Mouse (Mus musculus) heart, embryonic 14.5 days (tissue): ENCODE measurements around the gene Aspscr1. TPM values are rescaled to one million over a fixed set of nuclear protein-coding genes. Genes with fewer than 3 reads are reported as not detected.

Experiments used
- ATAC-seq: fragments of 200-750 bp; cut with Nextera tagmentation; 2 replicates; pipeline ENCODE4 v1.8.0; 2017; ENCODE audit warnings: low read depth, moderate TSS enrichment; ENCODE audit not compliant: insufficient number of reproducible peaks, insufficient read depth, low FRiP score
- H3K27ac ChIP-seq, 2 experiments: fragments of 200-500 bp in 1 of 2; fragments of 300-500 bp in 1 of 2; sonication (generic) in 1 of 2; replicated peaks in 1 of 2; 2 replicates each; pipeline ENCODE4 v1.5.1; 2012 to 2014; ENCODE audit warnings: low read depth in 2 of 2, low read length in 2 of 2, control low read depth in 1 of 2, mild to moderate bottlenecking in 1 of 2, mixed read lengths in 1 of 2; ENCODE audit not compliant: control insufficient read depth in 1 of 2, insufficient read depth in 1 of 2
- H3K27me3 ChIP-seq: fragments of 300-500 bp; sonication (generic); 2 replicates; pipeline ENCODE4 v1.6.1; 2014; ENCODE audit warnings: mild to moderate bottlenecking, low read length, control low read depth; ENCODE audit not compliant: control insufficient read depth, insufficient read depth
- H3K36me3 ChIP-seq: fragments of 300-500 bp; sonication (generic); 2 replicates; pipeline ENCODE4 v1.6.1; 2014; ENCODE audit warnings: mild to moderate bottlenecking, control low read depth, low read length, mixed read lengths; ENCODE audit not compliant: control insufficient read depth, insufficient read depth
- H3K4me1 ChIP-seq, 2 experiments: fragments of 200-500 bp in 1 of 2; fragments of 300-500 bp in 1 of 2; sonication (generic) in 1 of 2; 2 replicates each; pipeline ENCODE4 v1.6.1; 2012 to 2014; ENCODE audit warnings: low read length in 2 of 2, control low read depth in 1 of 2, mixed read lengths in 1 of 2; ENCODE audit not compliant: control insufficient read depth in 2 of 2, insufficient read depth in 2 of 2
- H3K4me2 ChIP-seq: fragments of 300-500 bp; sonication (generic); 2 replicates; pipeline ENCODE4 v1.6.1; 2014; ENCODE audit warnings: mild to moderate bottlenecking, low read length
- H3K4me3 ChIP-seq, 2 experiments: fragments of 200-500 bp in 1 of 2; fragments of 300-500 bp in 1 of 2; sonication (generic) in 1 of 2; 2 replicates each; pipeline ENCODE4 v1.5.1; 2012 to 2014; ENCODE audit warnings: low read length in 2 of 2, mild to moderate bottlenecking in 2 of 2, control low read depth in 1 of 2, low read depth in 1 of 2, moderate library complexity in 1 of 2; ENCODE audit not compliant: control insufficient read depth in 1 of 2, insufficient read depth in 1 of 2
- H3K9ac ChIP-seq: fragments of 300-500 bp; sonication (generic); 2 replicates; pipeline ENCODE4 v1.6.1; 2014; ENCODE audit warnings: mild to moderate bottlenecking, low read length
- H3K9me3 ChIP-seq: fragments of 300-500 bp; sonication (generic); 2 replicates; pipeline ENCODE4 v1.6.1; 2016; ENCODE audit warnings: low read length, control low read depth; ENCODE audit not compliant: control insufficient read depth
- WGBS: fragments of 180-500 bp; shearing (Covaris S2); extraction: QIAGEN DNeasy Blood & Tissue Kit; methylation state at CpG from one replicate; pipeline ENCODE4 v1.1.7; 2014; 5-methylcytosine and 5-hydroxymethylcytosine counted together
- polyA plus RNA-seq: library from polyadenylated mRNA; unstranded; fragments of >200 nt; fragmentation: Nextera tagmentation; extraction: Ambion mirVana; gene quantifications from 2 replicates; pipeline ENCODE4 v1.2.1, GENCODE M21; 2014

Gene Aspscr1
- polyA plus RNA-seq, 1 experiment from 2014 or later = 106 TPM

DNA sequence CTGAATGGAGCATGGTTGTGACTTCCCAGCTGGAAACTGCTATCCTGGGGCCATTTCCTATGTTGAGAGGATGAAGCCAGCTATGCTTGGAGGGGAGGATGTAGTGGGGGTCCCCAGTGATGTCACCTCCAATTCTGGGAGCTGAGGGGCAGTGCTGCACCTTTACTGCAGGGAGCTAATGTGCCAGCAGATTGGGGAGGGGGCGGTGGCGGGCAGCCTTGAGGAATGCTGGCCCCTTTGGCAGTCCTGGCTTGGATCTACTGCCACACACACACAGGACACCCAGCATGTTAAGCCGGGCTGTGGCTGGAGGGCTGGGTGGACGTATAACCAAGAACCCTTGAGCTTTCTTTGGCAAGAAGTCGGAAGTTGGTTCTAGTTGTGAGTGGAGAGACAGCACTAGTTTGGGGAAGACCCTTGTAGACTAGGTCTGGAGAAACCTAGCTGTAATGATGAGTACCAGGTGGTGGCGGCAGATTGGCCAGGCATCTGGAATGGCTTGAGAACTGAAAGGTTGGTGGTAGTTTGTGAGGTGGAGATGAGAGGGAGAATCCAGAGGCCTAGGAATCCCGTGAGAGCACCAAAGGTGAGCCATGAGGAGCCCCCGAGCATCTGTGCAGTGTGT lies 39.3 kb downstream of the Aspscr1 start:
- Histone ChIP-seq H3K9me3 (no peaks in the 10 kb centered on the region), H3K9ac (peak overlapping the region; percentile 77; the same call in 1 of the 2 replicates), H3K4me3 (no peak overlapping the region; a peak in 1 of 4 replicates), H3K27ac (no peak overlapping the region), H3K27me3 (no peaks in the 10 kb centered on the region), H3K36me3 (peaks cover 46% of the 10 kb centered on the region), H3K4me2 (peak overlapping the region; percentile 92; the same call in 1 of the 2 replicates), H3K4me1 (peaks cover 11 to 15% of the 10 kb centered on the region in 2 experiments)
- no peak for ATAC-seq
- WGBS = 62% methylated on average over 8 of the region's 8 CpGs

DNA sequence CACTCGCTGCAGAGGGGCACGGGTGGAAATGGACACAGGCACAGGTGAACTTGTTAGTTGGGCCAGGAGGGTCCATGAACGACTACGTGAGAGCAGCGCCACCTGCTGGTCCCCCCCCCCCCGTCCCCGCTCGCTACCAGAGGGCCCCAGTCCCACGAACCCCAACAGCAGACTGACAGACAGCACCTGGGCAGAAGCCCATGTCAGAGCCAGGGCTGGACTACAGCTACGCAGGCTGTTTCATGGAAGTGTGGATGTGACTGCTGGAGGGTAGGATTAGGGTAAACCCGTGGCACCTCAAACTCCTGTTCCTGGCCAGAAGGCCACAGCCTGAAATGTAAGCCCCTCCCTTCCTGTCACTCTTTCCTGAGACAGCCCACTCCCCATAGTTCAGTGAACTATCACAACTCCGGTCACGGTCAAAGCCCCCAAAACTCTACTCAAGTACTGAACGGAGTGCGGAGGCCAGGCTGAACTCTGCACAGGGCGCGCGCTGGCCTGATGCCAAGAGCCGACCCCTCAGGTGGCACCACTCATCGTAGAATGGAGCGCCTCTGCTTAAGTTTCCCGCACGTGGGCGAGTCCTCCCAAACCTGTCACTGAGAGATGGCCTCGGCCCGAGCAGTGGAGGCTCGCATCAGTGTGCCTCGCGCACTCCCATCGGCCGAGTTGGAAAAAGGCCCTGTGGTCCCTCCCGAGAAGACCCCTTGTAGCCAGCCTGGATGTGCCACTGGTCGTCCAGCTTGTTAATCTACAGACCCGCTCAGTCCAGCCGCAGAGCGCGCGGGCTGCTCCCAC lies 40.2 kb downstream of the Aspscr1 start:
- peak overlapping the region; percentile 92 for H3K4me2 ChIP-seq
- peak; percentile 28 for ATAC-seq
- H3K4me1 ChIP-seq = peaks cover 11 to 12% of the 10 kb centered on the region in 2 experiments
- whole genome bisulfite sequencing = under 1% methylated on average over 38 of the region's 38 CpGs
- peak overlapping the region; percentile 77 for H3K9ac ChIP-seq
- H3K4me3 ChIP-seq = peak overlapping the region; percentile 58 to 69
- H3K36me3 ChIP-seq = peaks cover 54% of the 10 kb centered on the region
- no peaks in the 10 kb centered on the region for H3K9me3 ChIP-seq
- no peaks in the 10 kb centered on the region for H3K27me3 ChIP-seq
- H3K27ac ChIP-seq = peak overlapping the region; percentile 71 to 78

DNA sequence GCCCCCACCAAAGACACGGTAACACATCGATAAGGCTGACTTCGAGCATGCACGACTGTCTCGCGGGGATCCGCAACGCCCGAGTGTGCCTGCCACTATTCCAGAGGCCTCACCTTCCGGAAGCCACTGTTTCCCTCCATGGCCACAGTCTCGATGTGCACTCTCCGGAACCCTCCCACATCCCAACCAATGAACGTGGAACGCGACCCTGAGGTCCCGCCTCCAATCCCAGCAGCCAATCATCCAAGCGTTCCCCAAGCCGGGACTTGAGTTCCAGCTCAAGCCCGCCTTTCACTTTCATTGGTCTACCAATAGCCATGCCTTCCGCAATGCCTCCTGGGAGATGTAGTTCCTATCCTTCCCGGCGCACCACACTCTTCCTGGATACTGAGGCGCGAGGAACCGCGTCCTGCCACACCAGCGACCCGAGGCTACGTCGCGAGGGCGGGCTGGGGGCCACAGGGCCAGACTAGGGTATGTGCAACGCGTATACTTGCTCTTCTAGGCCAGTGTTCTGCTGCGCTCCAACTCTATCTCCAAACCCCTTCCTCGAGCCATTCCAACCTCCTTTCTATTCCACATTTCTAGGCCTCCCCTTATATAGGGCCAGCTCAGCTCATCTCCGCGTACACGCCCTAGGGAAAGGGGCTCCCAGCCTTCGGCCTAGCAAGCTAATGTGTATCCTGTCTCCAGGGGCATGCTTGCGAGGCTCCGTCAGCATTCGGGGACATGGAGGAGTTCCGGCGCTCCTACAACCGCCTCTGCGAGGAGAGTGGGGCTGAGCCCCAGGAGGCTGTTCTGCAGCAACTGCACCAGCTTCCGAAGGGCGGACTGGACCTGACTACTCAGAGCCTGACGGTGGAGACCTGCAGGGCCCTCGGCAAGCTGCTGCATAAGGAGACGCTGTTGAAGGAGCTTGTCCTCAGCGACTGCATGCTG lies 41.1 kb downstream of the Aspscr1 start, which contains the start of the genes Cenpx and Lrrc45:
Gene Cenpx (minus strand): TSS at position 159 of the 939 bp plus-strand sequence.
Gene Lrrc45 (plus strand): TSS at position 346 of the 939 bp plus-strand sequence.
- H3K4me3 ChIP-seq = peak within 1 kb of the TSS; percentile 58 to 69
- ATAC-seq = peak; percentile 94
- H3K9me3 ChIP-seq = no peaks in the 10 kb centered on the region
- H3K36me3 ChIP-seq = peaks cover 57% of the 10 kb centered on the region
- peak within 1 kb of the TSS; percentile 77 for H3K9ac ChIP-seq
- peaks cover 11 to 12% of the 10 kb centered on the region in 2 experiments for H3K4me1 ChIP-seq
- H3K27ac ChIP-seq = peak within 1 kb of the TSS; percentile 71 to 78
- WGBS = 2% methylated on average over 53 of the region's 53 CpGs
- no peaks in the 10 kb centered on the region for H3K27me3 ChIP-seq
- H3K4me2 ChIP-seq = peak within 1 kb of the TSS; percentile 92

DNA sequence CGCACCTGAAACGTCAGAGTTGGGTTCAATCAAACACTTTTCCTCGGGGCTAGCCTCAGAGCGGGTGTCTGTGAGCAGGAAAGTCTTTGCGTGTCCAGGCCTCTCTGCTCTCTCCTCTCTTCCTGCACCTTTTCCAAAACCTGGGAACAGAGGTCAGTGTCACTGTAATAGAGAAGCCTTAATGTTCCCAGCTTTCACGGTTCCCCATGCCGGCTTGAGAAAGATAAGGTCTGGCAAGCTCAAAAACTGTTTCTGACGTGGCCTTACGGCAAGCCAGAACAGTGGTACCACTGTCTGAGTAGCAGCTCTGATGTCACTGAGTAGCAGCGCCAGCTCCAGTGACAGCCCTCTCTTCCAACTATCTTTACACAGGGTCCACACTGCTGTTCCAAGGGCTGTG lies 41.8 kb downstream of the Aspscr1 start:
- H3K27me3 ChIP-seq = no peaks in the 10 kb centered on the region
- WGBS = 40% methylated on average over 10 of the region's 10 CpGs
- peak overlapping the region; percentile 76 for H3K9ac ChIP-seq
- no peaks in the 10 kb centered on the region for H3K9me3 ChIP-seq
- peak overlapping the region; percentile 58 to 63 for H3K4me3 ChIP-seq
- H3K36me3 ChIP-seq = peaks cover 54% of the 10 kb centered on the region
- no peak for ATAC-seq
- peak overlapping the region; percentile 92 for H3K4me2 ChIP-seq
- peak overlapping the region in 1 of 2 experiments; percentile 31; a peak in 1 of 4 replicates for H3K27ac ChIP-seq
- H3K4me1 ChIP-seq = peaks cover 11 to 12% of the 10 kb centered on the region in 2 experiments

DNA sequence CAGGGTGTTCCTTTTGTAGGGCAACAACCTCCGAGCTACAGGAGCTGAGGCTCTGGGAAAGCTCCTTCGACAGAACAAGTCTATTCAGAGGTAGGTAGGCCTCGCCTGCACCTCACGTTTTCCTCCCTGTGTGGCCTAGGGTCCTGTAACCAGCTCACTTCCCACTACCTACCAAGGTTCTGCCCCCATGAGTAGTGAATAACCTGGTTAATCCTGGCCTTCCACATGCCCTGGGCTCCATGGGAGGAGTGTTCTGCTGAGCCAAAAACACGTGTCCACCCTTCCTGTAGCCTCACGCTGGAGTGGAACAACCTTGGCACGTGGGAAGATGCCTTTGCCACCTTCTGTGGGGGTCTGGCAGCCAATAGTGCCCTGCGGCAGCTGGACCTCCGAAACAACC lies 42.4 kb downstream of the Aspscr1 start:
- peaks cover 11 to 12% of the 10 kb centered on the region in 2 experiments for H3K4me1 ChIP-seq
- H3K9ac ChIP-seq = no peak overlapping the region
- ATAC-seq = no peak
- no peaks in the 10 kb centered on the region for H3K9me3 ChIP-seq
- no peak overlapping the region for H3K4me3 ChIP-seq
- peaks cover 54% of the 10 kb centered on the region for H3K36me3 ChIP-seq
- no peak overlapping the region for H3K27ac ChIP-seq
- WGBS = 85% methylated on average over 9 of the region's 9 CpGs
- peaks cover 2% of the 10 kb centered on the region; the same call in 1 of the 2 replicates for H3K27me3 ChIP-seq
- H3K4me2 ChIP-seq = no peak overlapping the region

DNA sequence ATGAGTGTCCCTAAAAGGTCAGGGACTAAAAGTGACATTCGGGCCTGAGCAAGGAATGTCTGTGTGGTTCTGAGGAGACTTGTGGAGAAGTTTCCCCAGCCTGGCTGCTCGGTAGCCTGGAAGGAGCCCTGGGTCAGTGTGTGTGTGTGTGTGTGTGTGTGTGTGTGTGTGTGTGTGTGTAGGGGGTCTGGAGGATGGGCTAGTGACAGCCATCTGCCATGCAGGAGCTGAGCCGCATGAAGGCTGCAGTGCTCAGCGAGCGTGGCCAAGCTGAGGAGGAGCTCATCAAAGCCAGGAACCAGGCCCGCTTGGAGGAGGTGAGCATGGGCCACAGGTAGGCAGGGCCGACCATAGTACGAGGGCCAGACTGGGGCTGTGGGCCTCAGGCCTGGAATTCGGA lies 46.5 kb downstream of the Aspscr1 start:
- Histone ChIP-seq H3K36me3 (peaks cover 41% of the 10 kb centered on the region), H3K27me3 (peaks cover 29% of the 10 kb centered on the region), H3K4me1 (peaks cover 14 to 20% of the 10 kb centered on the region in 2 experiments), H3K9ac (no peak overlapping the region), H3K4me3 (no peak overlapping the region), H3K4me2 (no peak overlapping the region), H3K27ac (no peak overlapping the region), H3K9me3 (no peaks in the 10 kb centered on the region)
- ATAC-seq = no peak
- WGBS = 87% methylated on average over 9 of the region's 9 CpGs

DNA sequence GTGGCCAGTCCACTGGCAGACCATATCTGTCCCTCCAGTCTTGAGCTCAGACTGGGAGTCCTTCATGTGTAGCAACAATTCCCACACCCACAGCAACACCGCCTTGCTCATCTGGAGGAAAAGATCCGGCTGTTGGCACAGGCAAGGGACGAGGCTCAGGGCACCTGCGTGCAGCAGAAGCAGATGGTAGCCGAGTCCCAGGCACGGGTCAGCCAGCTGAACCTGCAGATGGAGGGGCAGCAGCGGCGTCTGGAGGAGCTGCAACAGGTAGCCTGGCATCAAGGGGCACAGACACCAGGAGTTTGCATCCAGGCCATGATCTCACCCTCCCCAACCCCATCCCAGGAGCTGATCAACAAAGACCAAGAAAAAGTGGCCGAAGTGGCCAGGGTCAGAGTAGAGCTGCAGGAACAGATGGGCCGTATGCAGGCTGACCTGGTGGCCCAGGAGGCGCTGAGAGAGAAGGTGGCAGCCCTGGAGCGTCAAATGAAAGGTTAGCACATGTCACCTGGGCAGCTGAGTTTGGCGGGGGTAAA lies 47.1 kb downstream of the Aspscr1 start:
- WGBS = 91% methylated on average over 13 of the region's 13 CpGs
- ATAC-seq = no peak
- Histone ChIP-seq H3K4me3 (no peak overlapping the region), H3K4me2 (no peak overlapping the region), H3K27me3 (peaks cover 29% of the 10 kb centered on the region), H3K9ac (no peak overlapping the region), H3K36me3 (peaks cover 40% of the 10 kb centered on the region), H3K27ac (no peak overlapping the region), H3K9me3 (no peaks in the 10 kb centered on the region), H3K4me1 (peaks cover 7 to 14% of the 10 kb centered on the region in 2 experiments)
